Mouse (Mus musculus): ENCODE results near the gene Fut4. TPM values are rescaled to one million over a fixed set of nuclear protein-coding genes. Genes with fewer than 3 reads are reported as not detected.

Gene Fut4
- polyA plus RNA-seq, 1 experiment = 0.26 TPM

GRCm38 (mm10) chr9:14769811-14770210 lies 17.6 kb upstream of the Fut4 start:
- no peak overlapping the region for H3K4me3 ChIP-seq (replicated peaks; ENCODE audit: insufficient read depth, low read depth, low read length)
- H3K27me3 ChIP-seq (ENCODE audit: control insufficient read depth, insufficient read depth, low read length) = no peaks in the 10 kb centered on the region
- no peak overlapping the region for H3K27ac ChIP-seq (ENCODE audit: insufficient read depth, low read length)
- TF ChIP-seq CTCF (IDR thresholded peaks at IDR 0.05; ENCODE audit: borderline replicate concordance, insufficient read depth, low read depth, low read length) = no peak
- no peak for TF ChIP-seq POLR2A (IDR thresholded peaks at IDR 0.05; ENCODE audit: borderline replicate concordance, insufficient read depth, low read length)
- H3K4me1 ChIP-seq (ENCODE audit: control insufficient read depth, insufficient read depth, low read length) = 0 out of 2 replicates have a peak, but pooled peaks cover 3% of the 10 kb centered on the region
- 40% methylated on average over 6 of the region's 6 CpGs for WGBS
- DNase-seq = no peak

GRCm38 (mm10) chr9:14764765-14765164 lies 12.6 kb upstream of the Fut4 start:
- peak; percentile 15 to 20 for DNase-seq
- no peak overlapping the region for H3K4me3 ChIP-seq (replicated peaks; ENCODE audit: insufficient read depth, low read depth, low read length)
- H3K27ac ChIP-seq (ENCODE audit: insufficient read depth, low read length) = no peak overlapping the region
- H3K4me1 ChIP-seq (ENCODE audit: control insufficient read depth, insufficient read depth, low read length) = no peaks in the 10 kb centered on the region
- TF ChIP-seq POLR2A (IDR thresholded peaks at IDR 0.05; ENCODE audit: borderline replicate concordance, insufficient read depth, low read length) (no peak), CTCF (IDR thresholded peaks at IDR 0.05; ENCODE audit: borderline replicate concordance, insufficient read depth, low read depth, low read length) (peak; percentile 20; the same call in 1 of the 2 replicates)
- 21% methylated on average over 7 of the region's 7 CpGs for WGBS
- no peaks in the 10 kb centered on the region for H3K27me3 ChIP-seq (ENCODE audit: control insufficient read depth, insufficient read depth, low read length)

- no peak for TF ChIP-seq CTCF (IDR thresholded peaks at IDR 0.05; ENCODE audit: borderline replicate concordance, insufficient read depth, low read depth, low read length)
- TF ChIP-seq POLR2A (IDR thresholded peaks at IDR 0.05; ENCODE audit: borderline replicate concordance, insufficient read depth, low read length) = no peak
- no peak overlapping the region for H3K27ac ChIP-seq (ENCODE audit: insufficient read depth, low read length)
- no peaks in the 10 kb centered on the region for H3K27me3 ChIP-seq (ENCODE audit: control insufficient read depth, insufficient read depth, low read length)
- DNase-seq = no peak
- no peaks in the 10 kb centered on the region for H3K4me1 ChIP-seq (ENCODE audit: control insufficient read depth, insufficient read depth, low read length)
- H3K4me3 ChIP-seq (replicated peaks; ENCODE audit: insufficient read depth, low read depth, low read length) = no peak overlapping the region
These were observed 7.1 kb upstream of the Fut4 start for GRCm38 (mm10) chr9:14759261-14759660.

- H3K4me3 ChIP-seq (replicated peaks; ENCODE audit: insufficient read depth, low read depth, low read length) = no peak overlapping the region
- no peaks in the 10 kb centered on the region for H3K4me1 ChIP-seq (ENCODE audit: control insufficient read depth, insufficient read depth, low read length)
- no peaks in the 10 kb centered on the region for H3K27me3 ChIP-seq (ENCODE audit: control insufficient read depth, insufficient read depth, low read length)
- no peak overlapping the region for H3K27ac ChIP-seq (ENCODE audit: insufficient read depth, low read length)
- DNase-seq = no peak
- no peak for TF ChIP-seq POLR2A (IDR thresholded peaks at IDR 0.05; ENCODE audit: borderline replicate concordance, insufficient read depth, low read length)
- no peak for TF ChIP-seq CTCF (IDR thresholded peaks at IDR 0.05; ENCODE audit: borderline replicate concordance, insufficient read depth, low read depth, low read length)
- WGBS = 64% methylated on average over 7 of the region's 7 CpGs
These were observed 6.4 kb upstream of the Fut4 start for GRCm38 (mm10) chr9:14758590-14758989.

GRCm38 (mm10) chr9:14754469-14754868 lies 2.3 kb upstream of the Fut4 start:
- no peak for DNase-seq
- H3K4me1 ChIP-seq (ENCODE audit: control insufficient read depth, insufficient read depth, low read length) = no peaks in the 10 kb centered on the region
- TF ChIP-seq CTCF (IDR thresholded peaks at IDR 0.05; ENCODE audit: borderline replicate concordance, insufficient read depth, low read depth, low read length) = no peak
- TF ChIP-seq POLR2A (IDR thresholded peaks at IDR 0.05; ENCODE audit: borderline replicate concordance, insufficient read depth, low read length) = no peak
- no peak overlapping the region for H3K27ac ChIP-seq (ENCODE audit: insufficient read depth, low read length)
- H3K27me3 ChIP-seq (ENCODE audit: control insufficient read depth, insufficient read depth, low read length) = no peaks in the 10 kb centered on the region; the same call in 1 of the 2 replicates
- WGBS = 90% methylated on average over 3 of the region's 3 CpGs
- no peak overlapping the region for H3K4me3 ChIP-seq (replicated peaks; ENCODE audit: insufficient read depth, low read depth, low read length)

DNA sequence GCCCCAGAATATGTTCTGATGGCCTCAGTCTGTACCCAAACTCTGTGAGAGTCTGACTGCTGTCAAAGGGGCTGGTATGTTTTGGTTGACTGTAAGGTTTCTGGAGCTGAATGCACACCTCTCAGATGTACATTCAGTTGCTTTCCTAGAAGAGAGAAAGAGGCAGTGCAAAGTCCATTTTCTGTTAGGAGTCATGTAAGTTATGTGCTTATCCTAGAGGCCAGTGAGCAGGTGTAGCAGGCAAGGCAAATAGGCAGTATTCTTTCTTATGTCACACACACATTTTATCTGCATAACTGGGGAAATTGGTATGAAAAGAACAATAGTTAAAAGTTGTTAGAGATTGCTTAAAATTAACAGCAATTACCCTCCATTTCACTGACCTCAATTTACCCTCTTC lies 1.8 kb upstream of the Fut4 start:
- Histone ChIP-seq H3K27ac (ENCODE audit: insufficient read depth, low read length) (no peak overlapping the region), H3K27me3 (ENCODE audit: control insufficient read depth, insufficient read depth, low read length) (no peaks in the 10 kb centered on the region; the same call in 1 of the 2 replicates), H3K4me3 (replicated peaks; ENCODE audit: insufficient read depth, low read depth, low read length) (no peak overlapping the region), H3K4me1 (ENCODE audit: control insufficient read depth, insufficient read depth, low read length) (no peaks in the 10 kb centered on the region)
- no peak for TF ChIP-seq POLR2A (IDR thresholded peaks at IDR 0.05; ENCODE audit: borderline replicate concordance, insufficient read depth, low read length)
- TF ChIP-seq CTCF (IDR thresholded peaks at IDR 0.05; ENCODE audit: borderline replicate concordance, insufficient read depth, low read depth, low read length) = no peak
- DNase-seq = no peak

DNA sequence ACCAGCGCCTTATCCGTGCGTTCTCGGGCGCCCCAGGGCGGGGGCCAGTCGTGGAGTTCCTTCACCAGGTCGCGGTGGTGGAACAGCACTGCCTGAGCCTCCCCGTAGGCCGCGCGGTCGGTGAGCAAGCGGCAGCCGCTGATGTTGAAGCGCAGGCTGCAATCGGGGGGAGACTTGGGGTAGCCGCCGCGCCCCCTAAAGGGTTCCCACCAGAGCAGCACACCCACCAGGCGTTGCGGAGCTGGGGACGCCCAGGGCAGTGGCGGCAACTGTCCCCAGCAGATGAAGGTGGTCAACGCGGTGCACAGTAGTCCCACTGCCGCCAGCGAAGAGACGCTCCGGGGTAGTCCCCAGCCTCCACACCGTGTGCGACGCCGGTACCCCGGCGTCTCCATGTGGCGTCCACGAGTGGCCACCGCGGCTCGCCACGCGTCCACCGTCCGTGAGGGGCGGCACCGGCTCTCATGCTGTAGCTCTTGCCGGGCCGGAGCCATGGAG lies 641 bp downstream of the Fut4 start:
- TF ChIP-seq CTCF (IDR thresholded peaks at IDR 0.05; ENCODE audit: borderline replicate concordance, insufficient read depth, low read depth, low read length) = no peak
- TF ChIP-seq POLR2A (IDR thresholded peaks at IDR 0.05; ENCODE audit: borderline replicate concordance, insufficient read depth, low read length) = no peak
- under 1% methylated on average over 50 of the region's 50 CpGs for WGBS
- no peak overlapping the region for H3K27ac ChIP-seq (ENCODE audit: insufficient read depth, low read length)

DNA sequence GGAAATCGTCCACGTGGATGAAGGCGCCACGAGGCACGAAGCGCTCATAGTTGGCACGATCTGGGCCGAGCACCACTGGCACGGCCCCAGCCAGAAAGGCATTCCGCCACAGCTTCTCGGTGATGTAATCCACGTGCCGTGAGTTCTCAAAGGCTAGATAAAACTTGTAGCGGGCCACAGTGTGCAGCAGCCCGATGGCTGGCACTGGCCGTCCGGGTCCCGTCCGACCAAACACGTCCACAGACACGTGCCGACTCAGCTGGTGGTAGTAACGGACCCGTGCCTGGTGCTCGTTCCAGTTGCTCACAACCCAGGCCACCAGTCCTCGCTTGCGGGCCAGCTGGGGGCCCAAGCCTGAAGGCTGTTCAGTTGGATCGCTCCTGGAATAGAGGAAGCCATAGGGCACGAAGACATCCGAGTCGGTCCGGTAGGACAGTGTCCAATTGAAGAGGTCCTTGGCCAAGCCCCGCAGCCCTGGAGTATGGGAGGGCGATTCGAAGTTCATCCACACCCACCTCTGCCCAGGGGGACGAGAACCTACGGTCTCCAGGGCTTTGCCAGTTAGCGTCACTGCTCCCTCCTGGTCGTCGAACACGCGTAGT lies 1.2 kb downstream of the Fut4 start:
- no peak for DNase-seq
- Histone ChIP-seq H3K27ac (ENCODE audit: insufficient read depth, low read length) (no peak overlapping the region), H3K4me1 (ENCODE audit: control insufficient read depth, insufficient read depth, low read length) (no peaks in the 10 kb centered on the region), H3K4me3 (replicated peaks; ENCODE audit: insufficient read depth, low read depth, low read length) (no peak overlapping the region), H3K27me3 (ENCODE audit: control insufficient read depth, insufficient read depth, low read length) (no peaks in the 10 kb centered on the region; the same call in 1 of the 2 replicates)
- WGBS = 24% methylated on average over 42 of the region's 42 CpGs
- TF ChIP-seq POLR2A (IDR thresholded peaks at IDR 0.05; ENCODE audit: borderline replicate concordance, insufficient read depth, low read length) = no peak
- no peak for TF ChIP-seq CTCF (IDR thresholded peaks at IDR 0.05; ENCODE audit: borderline replicate concordance, insufficient read depth, low read depth, low read length)

More for the DNA sequence above, 641 bp downstream of the Fut4 start:
- no peaks in the 10 kb centered on the region; the same call in 1 of the 2 replicates for H3K27me3 ChIP-seq (ENCODE audit: control insufficient read depth, insufficient read depth, low read length)
- no peak for DNase-seq
- H3K4me1 ChIP-seq (ENCODE audit: control insufficient read depth, insufficient read depth, low read length) = no peaks in the 10 kb centered on the region
- no peak overlapping the region for H3K4me3 ChIP-seq (replicated peaks; ENCODE audit: insufficient read depth, low read depth, low read length)

Measured in cerebellum, adult 2 months (tissue).